Mouse (Mus musculus) G1E (cell line): ENCODE measurements around the gene Sox2.

ENCODE experiments used
- CTCF ChIP-seq: IDR thresholded peaks from 2 replicates; pipeline ENCODE4 v1.5.1; 2012; ENCODE audit warnings: low read depth, low read length, inconsistent platforms, mixed read lengths
- GATA2 ChIP-seq: IDR thresholded peaks from 2 replicates; pipeline ENCODE4 v1.6.1; 2012; ENCODE audit warnings: low read depth, low read length, inconsistent platforms, borderline replicate concordance
- POLR2AphosphoS5 ChIP-seq: IDR thresholded peaks from 2 replicates; pipeline ENCODE4 v1.6.1; 2012; ENCODE audit warnings: low read depth, low read length, inconsistent platforms; ENCODE audit not compliant: insufficient replicate concordance

DNA sequence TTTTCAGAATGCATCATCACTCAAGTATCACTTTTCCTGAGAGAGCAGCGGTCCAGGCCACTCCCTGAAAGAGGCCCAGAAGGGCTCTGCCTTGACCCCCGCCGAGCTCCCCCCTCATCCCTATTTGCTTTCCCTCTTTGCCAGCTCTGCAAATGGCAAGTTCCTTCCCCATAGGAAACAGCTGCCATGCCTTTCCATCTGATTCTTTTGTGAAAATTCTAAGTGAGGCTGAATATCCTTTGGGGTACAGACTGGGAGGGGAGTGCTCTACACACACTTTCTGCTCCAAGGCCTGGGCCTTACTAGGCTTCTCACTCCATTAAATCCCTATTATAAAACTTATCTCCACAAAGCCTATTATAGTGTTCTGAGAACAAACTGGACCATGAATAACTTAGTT is 29.7 kb downstream of the Sox2 start:
- no peak for TF ChIP-seq CTCF
- TF ChIP-seq POLR2AphosphoS5: no peak
- no peak for TF ChIP-seq GATA2
